ENCODE assay signal across 9 mouse cellular contexts in the genomic region with DNA sequence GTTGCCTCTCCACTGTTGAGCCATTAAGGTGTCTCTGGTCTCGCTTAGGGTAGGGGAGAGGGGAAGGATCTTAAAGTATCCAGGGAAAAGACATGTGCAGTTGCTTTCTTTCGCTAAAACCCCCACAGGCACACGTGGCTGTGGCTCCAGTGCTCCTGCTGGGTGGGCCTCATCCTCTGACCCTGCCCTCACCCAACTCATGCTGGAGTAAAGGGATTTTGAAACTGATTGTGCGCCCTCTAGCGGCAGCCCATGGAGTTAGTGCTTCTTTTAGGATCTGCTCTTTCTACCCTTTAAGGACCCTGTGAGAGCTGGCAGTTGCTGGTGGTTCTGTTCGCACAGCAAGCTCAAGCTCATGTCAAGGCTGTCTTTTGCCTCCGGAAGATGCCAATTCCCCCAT. TPM values are rescaled to one million over a fixed set of nuclear protein-coding genes. Genes with fewer than 3 reads are reported as not detected.
DNase-seq lines count a peak whose midpoint lies in the region; ATAC-seq and TF ChIP-seq lines count a peak whose summit lies in the region.
"Had no signal": no experiment of that assay in that cellular context is flagged by ENCODE, and none has a peak within 500 bp of the region (broad histone marks: within the 10 kb centered on the region; RNA-seq: fewer than 3 reads in every experiment).

No protein-coding gene starts in this region.

- no peaks in the 10 kb centered on the region for H3K27me3 ChIP-seq in kidney, adult 2 months (replicated peaks; ENCODE audit: control insufficient read depth, insufficient read depth, low read length)
- no peaks in the 10 kb centered on the region for H3K27me3 ChIP-seq in kidney, embryonic 14.5 days (ENCODE audit: control insufficient read depth, insufficient read depth, low read length)
- no peaks in the 10 kb centered on the region for H3K27me3 ChIP-seq in G1E (ENCODE audit: insufficient read depth, low read length)
- no peaks in the 10 kb centered on the region for H3K27me3 ChIP-seq in spleen, adult 2 months (ENCODE audit: control insufficient read depth, insufficient read depth, low read length)
- H3K27me3 ChIP-seq: heart, embryonic 15.5 days had no signal

- H3K9ac ChIP-seq in kidney, embryonic 14.5 days (ENCODE audit: low read depth, low read length) = no peak overlapping the region
- H3K9ac ChIP-seq: heart, embryonic 15.5 days had no signal

- 27% methylated on average over 7 of the region's 7 CpGs for WGBS in kidney, adult 2 months
- 22% methylated on average over 7 of the region's 7 CpGs for WGBS in kidney, embryonic 14.5 days
- 38% methylated on average over 7 of the region's 7 CpGs for WGBS in spleen, adult 2 months

- no peak overlapping the region for H3K4me2 ChIP-seq in kidney, embryonic 14.5 days (replicated peaks; ENCODE audit: low read depth, low read length)
- H3K4me2 ChIP-seq: heart, embryonic 15.5 days had no signal

- peak; percentile 51 for DNase-seq in kidney, adult 2 months
- peak; percentile 47 for DNase-seq in G1E (ENCODE audit: low spot score)
- peak; percentile 83 for DNase-seq in brain, adult 2 months (ENCODE audit: low read depth, low spot score)
- peak; percentile 36 for DNase-seq in lung, postnatal 25 days (ENCODE audit: low spot score)
- peak; percentile 23 to 46 for DNase-seq in spleen, adult 2 months (ENCODE audit: low read depth in 1 of 2, low spot score in 2 of 2)

- no peaks in the 10 kb centered on the region for H3K9me3 ChIP-seq in kidney, embryonic 14.5 days (ENCODE audit: control insufficient read depth, low read length)
- H3K9me3 ChIP-seq in G1E (replicated peaks) = no peaks in the 10 kb centered on the region
- H3K9me3 ChIP-seq: heart, embryonic 15.5 days had no signal

- H3K27ac ChIP-seq in kidney, adult 2 months (ENCODE audit: insufficient read depth, low read depth, low read length) = no peak overlapping the region
- no peak overlapping the region for H3K27ac ChIP-seq in kidney, embryonic 14.5 days (ENCODE audit: low read depth, low read length)
- no peak overlapping the region for H3K27ac ChIP-seq in spleen, adult 2 months (ENCODE audit: insufficient read depth, low read length)
- H3K27ac ChIP-seq: heart, embryonic 15.5 days had no signal

- no peaks in the 10 kb centered on the region; the same call in 1 of the 2 replicates for H3K4me1 ChIP-seq in kidney, adult 2 months (ENCODE audit: control insufficient read depth, insufficient read depth, low read length)
- no peaks in the 10 kb centered on the region for H3K4me1 ChIP-seq in kidney, embryonic 14.5 days (ENCODE audit: control insufficient read depth, insufficient read depth, low read length)
- H3K4me1 ChIP-seq in G1E (ENCODE audit: insufficient read depth, low read depth, low read length) = no peaks in the 10 kb centered on the region
- H3K4me1 ChIP-seq in spleen, adult 2 months (ENCODE audit: control insufficient read depth, insufficient read depth, insufficient read length) = no peaks in the 10 kb centered on the region

- TF ChIP-seq CTCF in kidney, adult 2 months (conservative IDR thresholded peaks at IDR 0.05; ENCODE audit: insufficient read depth, insufficient read length, low read depth, low read length) = peak; percentile 72
- TF ChIP-seq CTCF in G1E (IDR thresholded peaks at IDR 0.05; ENCODE audit: low read depth, low read length) = peak; percentile 96
- peak; percentile 68; the same call in 1 of the 2 replicates for TF ChIP-seq CTCF in spleen, adult 2 months (IDR thresholded peaks at IDR 0.05; ENCODE audit: extremely low read depth, insufficient read depth, insufficient read length, insufficient replicate concordance)

- ATAC-seq in kidney, embryonic 14.5 days (ENCODE audit: low FRiP score, low TSS enrichment) = no peak
- ATAC-seq in G1E (ENCODE audit: extremely low read depth, insufficient number of reproducible peaks, low FRiP score, poor library complexity, severe bottlenecking) = no peak
- peak; percentile 22; the same call in 1 of the 2 replicates for ATAC-seq in granulocyte monocyte progenitor cell, adult 5-6 weeks (replicated peaks; ENCODE audit: poor library complexity, severe bottlenecking)

- peaks cover 5% of the 10 kb centered on the region; the same call in 1 of the 2 replicates for H3K36me3 ChIP-seq in kidney, adult 2 months (ENCODE audit: control insufficient read depth, insufficient read depth, low read length)
- H3K36me3 ChIP-seq in kidney, embryonic 14.5 days (ENCODE audit: control insufficient read depth, insufficient read depth, low read length) = peaks cover 37% of the 10 kb centered on the region
- peaks cover 99% of the 10 kb centered on the region for H3K36me3 ChIP-seq in G1E (replicated peaks)
- peaks cover 46% of the 10 kb centered on the region for H3K36me3 ChIP-seq in spleen, adult 2 months (ENCODE audit: control insufficient read depth, insufficient read depth, low read length)

- no peak for TF ChIP-seq POLR2A in kidney, adult 2 months (IDR thresholded peaks at IDR 0.05; ENCODE audit: low read depth, low read length)
- TF ChIP-seq POLR2A in spleen, adult 2 months (IDR thresholded peaks at IDR 0.05; ENCODE audit: low read depth, low read length) = no peak

- H3K4me3 ChIP-seq in kidney, adult 2 months (ENCODE audit: insufficient read depth, low read depth, low read length) = no peak overlapping the region
- no peak overlapping the region for H3K4me3 ChIP-seq in kidney, embryonic 14.5 days (ENCODE audit: low read length)
- no peak overlapping the region for H3K4me3 ChIP-seq in G1E (ENCODE audit: low read depth, low read length)
- H3K4me3 ChIP-seq in spleen, adult 2 months (ENCODE audit: extremely low read depth, insufficient read depth, insufficient read length) = no peak overlapping the region
- H3K4me3 ChIP-seq: heart, embryonic 15.5 days; myocyte had no signal

RNA-seq across cellular contexts. Expression of gene Gm10277, which starts 35.2 kb away (rescaled TPM):
- polyA plus RNA-seq in kidney, adult 2 months (2012; rRNA removed) = 0.04 TPM in 1 of 2 replicates, not detected in the other
- polyA plus RNA-seq in kidney, embryonic 14.5 days (2014; fragmentation: Nextera tagmentation; extraction: Ambion mirVana) = 0.92 and 1.4 TPM in 2 replicates
- total RNA-seq in G1E (2014; fragmentation: Nextera tagmentation) (not detected in 2 replicates), G1E (2017) (0.23 and 0.33 TPM in 2 replicates)
- not detected in 2 replicates for polyA plus RNA-seq in G1E (2012)
- not detected in 2 replicates for total RNA-seq in granulocyte monocyte progenitor cell, adult 5-6 weeks (2014; fragmentation: Nextera tagmentation)
- 1.0 TPM in 1 of 2 replicates, not detected in the other for total RNA-seq in granulocyte monocyte progenitor cell, adult 5-6 weeks (2017)
- not detected in 2 replicates for polyA plus RNA-seq in spleen, adult 2 months (2012; rRNA removed)

RNA-seq across cellular contexts. Expression of gene Myo18a, which starts 59.7 kb away (rescaled TPM):
- 92.0 and 93.1 TPM in 2 replicates for polyA plus RNA-seq in kidney, adult 2 months (2012; rRNA removed)
- 19.1 and 21.1 TPM in 2 replicates for polyA plus RNA-seq in kidney, embryonic 14.5 days (2014; fragmentation: Nextera tagmentation; extraction: Ambion mirVana)
- total RNA-seq in G1E (2014; fragmentation: Nextera tagmentation) (53.1 and 57.0 TPM in 2 replicates), G1E (2017) (28.8 and 32.7 TPM in 2 replicates)
- polyA plus RNA-seq in G1E (2012) = 41.9 and 59.4 TPM in 2 replicates
- 31.9 and 49.3 TPM in 2 replicates for total RNA-seq in granulocyte monocyte progenitor cell, adult 5-6 weeks (2014; fragmentation: Nextera tagmentation)
- 62.6 and 66.5 TPM in 2 replicates for total RNA-seq in granulocyte monocyte progenitor cell, adult 5-6 weeks (2017)
- polyA plus RNA-seq in spleen, adult 2 months (2012; rRNA removed) = 52.3 and 54.5 TPM in 2 replicates
